ENCODE assay signal across 13 mouse cellular contexts in genomic region chr4:101254606-101255349, GRCm38 (mm10). TPM values are rescaled to one million over a fixed set of nuclear protein-coding genes. Genes with fewer than 3 reads are reported as not detected.
DNase-seq lines count a peak whose midpoint lies in the region; ATAC-seq and TF ChIP-seq lines count a peak whose summit lies in the region.
"Had no signal": no experiment of that assay in that cellular context is flagged by ENCODE, and none has a peak within 500 bp of the region (broad histone marks: within the 10 kb centered on the region; RNA-seq: fewer than 3 reads in every experiment).

No protein-coding gene starts in this region.

- H3K9me3 ChIP-seq in liver, embryonic 13.5 days (replicated peaks): no peaks in the 10 kb centered on the region
- H3K9me3 ChIP-seq in midbrain, embryonic 11.5 days (ENCODE audit: control insufficient read depth, low read length): no peaks in the 10 kb centered on the region
- H3K9me3 ChIP-seq: neural tube, embryonic 12.5 days had no signal

- peak overlapping the region; percentile 30; the same call in 1 of the 2 replicates for H3K4me2 ChIP-seq in liver, embryonic 13.5 days
- no peak overlapping the region for H3K4me2 ChIP-seq in midbrain, embryonic 11.5 days
- H3K4me2 ChIP-seq: neural tube, embryonic 12.5 days had no signal

- no peaks in the 10 kb centered on the region for H3K27me3 ChIP-seq in liver, embryonic 13.5 days
- H3K27me3 ChIP-seq in splenic B cell, adult 2 months (ENCODE audit: control insufficient read depth, insufficient read depth, low read length, poor library complexity, severe bottlenecking): no peaks in the 10 kb centered on the region
- H3K27me3 ChIP-seq in midbrain, embryonic 11.5 days (ENCODE audit: control insufficient read depth, insufficient read depth, low read length): no peaks in the 10 kb centered on the region
- H3K27me3 ChIP-seq: neural tube, embryonic 12.5 days; Patski had no signal

- H3K36me3 ChIP-seq in liver, embryonic 13.5 days: no peaks in the 10 kb centered on the region
- H3K36me3 ChIP-seq in splenic B cell, adult 2 months (ENCODE audit: control insufficient read depth, insufficient read depth, low read length, poor library complexity, severe bottlenecking): no peaks in the 10 kb centered on the region
- no peaks in the 10 kb centered on the region for H3K36me3 ChIP-seq in midbrain, embryonic 11.5 days (ENCODE audit: control insufficient read depth, insufficient read depth, low read length)
- H3K36me3 ChIP-seq: neural tube, embryonic 12.5 days had no signal

- H3K27ac ChIP-seq in gastrocnemius, adult 2 months: peak overlapping the region; percentile 68
- H3K27ac ChIP-seq in liver, embryonic 13.5 days: peak overlapping the region; percentile 68
- H3K27ac ChIP-seq in midbrain, embryonic 11.5 days (ENCODE audit: low read depth, low read length): no peak overlapping the region
- H3K27ac ChIP-seq: neural tube, embryonic 12.5 days had no signal

- no peak for ATAC-seq in liver, embryonic 13.5 days (ENCODE audit: low read depth)
- no peak for ATAC-seq in midbrain, embryonic 11.5 days (ENCODE audit: low FRiP score)
- ATAC-seq: Patski had no signal

- intact Hi-C loops in gastrocnemius, adult 2 months (cut with DNase I): no loop called here

- WGBS in liver, embryonic 13.5 days (ENCODE audit: insufficient replicate concordance): 37% methylated on average over 8 of the region's 8 CpGs
- 92% methylated on average over 8 of the region's 8 CpGs for WGBS in midbrain, embryonic 11.5 days

- TF ChIP-seq CTCF in gastrocnemius, adult 2 months (IDR thresholded peaks at IDR 0.05): no peak

- no peak for DNase-seq in gastrocnemius, adult 2 months
- no peak for DNase-seq in gastrocnemius, postnatal 4 days (ENCODE audit: low spot score in 2 of 2)
- DNase-seq in spleen, postnatal 36 days (ENCODE audit: low spot score in 2 of 2): peak; percentile 64 to 69
- no peak for DNase-seq in spleen, adult 18-20 months
- no peak for DNase-seq in liver, embryonic 13.5 days
- peak; percentile 76 for DNase-seq in splenic B cell, adult 2 months (ENCODE audit: low read depth, low spot score)
- DNase-seq in midbrain, embryonic 11.5 days (ENCODE audit: low spot score, missing footprints): no peak
- DNase-seq in right cerebral cortex, postnatal 4 days: no peak
- DNase-seq: gastrocnemius, postnatal 36 days; lung, adult 2 months; right cerebral cortex, postnatal 14 days had no signal

- H3K4me3 ChIP-seq in gastrocnemius, adult 2 months: no peak overlapping the region
- no peak overlapping the region for H3K4me3 ChIP-seq in liver, embryonic 13.5 days (replicated peaks)
- no peak overlapping the region for H3K4me3 ChIP-seq in midbrain, embryonic 11.5 days (ENCODE audit: low read depth, low read length)
- H3K4me3 ChIP-seq: neural tube, embryonic 12.5 days had no signal

- peaks cover 85% of the 10 kb centered on the region for H3K4me1 ChIP-seq in liver, embryonic 13.5 days (replicated peaks)
- H3K4me1 ChIP-seq in midbrain, embryonic 11.5 days (ENCODE audit: control insufficient read depth, insufficient read depth, low read length): no peaks in the 10 kb centered on the region
- H3K4me1 ChIP-seq: neural tube, embryonic 12.5 days had no signal

- 0 out of 2 replicates have a peak overlapping the region, but pooled peaks have one; percentile 18 for H3K9ac ChIP-seq in liver, embryonic 13.5 days
- H3K9ac ChIP-seq in midbrain, embryonic 11.5 days (ENCODE audit: low read length): no peak overlapping the region
- H3K9ac ChIP-seq: neural tube, embryonic 12.5 days had no signal

RNA-seq across cellular contexts. Expression of gene Jak1, which starts 10.3 kb away (rescaled TPM):
- 100 to 1,000 TPM in 1 of 2 experiments, 10 to 100 TPM in 1; 89.9 to 134 TPM for total RNA-seq in gastrocnemius, adult 2 months (2021)
- 100 to 1,000 TPM; 108 to 117 TPM for total RNA-seq in gastrocnemius, postnatal 4 days (2021)
- 41.0 and 52.5 TPM in 2 replicates for polyA plus RNA-seq in liver, embryonic 13.5 days (2015; fragmentation: Nextera tagmentation; extraction: Ambion mirVana)
- 52.2 and 58.2 TPM in 2 replicates for polyA plus RNA-seq in midbrain, embryonic 11.5 days (2014; fragmentation: Nextera tagmentation; extraction: Ambion mirVana)

Comparison
In these comparisons a context has a peak if more than half of its experiments do, and no peak if none do; other contexts are left out.
1. DNase-seq: peak in spleen, postnatal 36 days (2 of 2) and splenic B cell, adult 2 months (single experiment); none in gastrocnemius, adult 2 months (single experiment), gastrocnemius, postnatal 4 days (0 of 2), spleen, adult 18-20 months (0 of 2), liver, embryonic 13.5 days (single experiment), midbrain, embryonic 11.5 days (single experiment) and right cerebral cortex, postnatal 4 days (single experiment).